Mouse (Mus musculus) central nervous system, embryonic 14 days (tissue): ENCODE results near the gene Gpatch1. TPM values are rescaled to one million over a fixed set of nuclear protein-coding genes. Genes with fewer than 3 reads are reported as not detected.

ENCODE experiments used
- polyA plus RNA-seq: library from polyadenylated mRNA; depleted of rRNA; stranded (reverse); fragments of >200 nt; gene quantifications from 2 replicates; pipeline ENCODE4 v1.2.3, GENCODE M21; 2012; rRNA removed

Gene Gpatch1
- polyA plus RNA-seq: 16.8 and 18.1 TPM in 2 replicates

GRCm38 (mm10) chr7:35317729-35318609, at the start of gene Gpatch1:
Gpatch1 (minus strand) TSS chr7:35318440.

GRCm38 (mm10) chr7:35333692-35334526, 15.7 kb upstream of the Gpatch1 start, which contains the start of gene Rhpn2:
Rhpn2 (plus strand) TSS chr7:35334170.

Other genes with a start within 250 kb of the Gpatch1 start
- 2.0 and 3.7 TPM in 2 replicates for gene Cebpa, start 199.1 kb downstream of the Gpatch1 start, polyA plus RNA-seq
- 7.6 and 7.9 TPM in 2 replicates for gene Slc7a10, start 132.1 kb downstream of the Gpatch1 start, polyA plus RNA-seq
- 86.4 and 92.5 TPM in 2 replicates for gene Lrp3, start 102.9 kb downstream of the Gpatch1 start, polyA plus RNA-seq
- 1.6 and 2.4 TPM in 2 replicates for gene Rhpn2, start 15.7 kb upstream of the Gpatch1 start, polyA plus RNA-seq
- 6.9 and 7.5 TPM in 2 replicates for gene Faap24, start 78.4 kb upstream of the Gpatch1 start, polyA plus RNA-seq
- gene Cep89, start 78.6 kb upstream of the Gpatch1 start, polyA plus RNA-seq: 34.6 and 37.7 TPM in 2 replicates
- 0.07 and 0.21 TPM in 2 replicates for gene Slc7a9, start 130.4 kb upstream of the Gpatch1 start, polyA plus RNA-seq
- gene Tdrd12, start 219.3 kb upstream of the Gpatch1 start, polyA plus RNA-seq: 0.25 and 0.31 TPM in 2 replicates
- 47.6 and 49.7 TPM in 2 replicates for gene Nudt19, start 237.9 kb upstream of the Gpatch1 start, polyA plus RNA-seq